Mouse (Mus musculus) layer of hippocampus, adult 8-10 months (tissue): Measurements from ENCODE around the gene Glrx. TPM values are rescaled to one million over a fixed set of nuclear protein-coding genes. Genes with fewer than 3 reads are reported as not detected.

ENCODE experiments used
- DNase-seq, 2 experiments: peaks; one replicate each; pipeline ENCODE4 v3.0.0; 2022; ENCODE audit warnings: low spot score in 2 of 2
- total RNA-seq, 4 experiments: library from RNA; stranded (reverse); gene quantifications; 2 replicates each; pipeline ENCODE4 v1.2.4; 2022

The Glrx gene
- total RNA-seq, 4 experiments from 2014 or later = 46.3 to 54.2 (median 48.7) TPM

- no peak for DNase-seq
These were observed 44.1 kb downstream of the Glrx start for GRCm38 (mm10) chr13:75883792-75884191.

GRCm38 (mm10) chr13:75891868-75892267 lies 52.2 kb downstream of the Glrx start:
- DNase-seq = no peak

GRCm38 (mm10) chr13:75892291-75892690 lies 52.6 kb downstream of the Glrx start:
- DNase-seq = no peak

- DNase-seq = no peak
These were observed 53.2 kb downstream of the Glrx start for GRCm38 (mm10) chr13:75892876-75893275.

Other genes with a start within 250 kb of the Glrx start
- gene Ell2, start 133.1 kb upstream of the Glrx start, total RNA-seq = 10 to 100 TPM; 28.0 to 33.6 (median 31.8) TPM
- 10 to 100 TPM; 16.1 to 18.6 (median 17.1) TPM for gene Rhobtb3, start 104.1 kb downstream of the Glrx start, total RNA-seq
- not detected for gene Spata9, start 127.3 kb downstream of the Glrx start, total RNA-seq
- gene Rfesd, start 178.9 kb downstream of the Glrx start, total RNA-seq = 10 to 100 TPM; 16.3 to 21.6 (median 17.2) TPM
- gene Gpr150, start 217.1 kb downstream of the Glrx start, total RNA-seq = 1 to 10 TPM; 2.2 to 2.9 (median 2.6) TPM